Mouse (Mus musculus) liver (tissue): ENCODE measurements around the gene Olfr1294.

Source experiments
- DNase-seq: peaks from one replicate; pipeline ENCODE4 v3.0.0-alpha.2; 2020; ENCODE audit warnings: mixed read lengths

Gene Olfr1294

GRCm38 (mm10) chr2:111540191-111540590, at the start of gene Olfr1294:
Gene Olfr1294, minus strand, starts transcription at chr2:111540291.
- no peak for DNase-seq

GRCm38 (mm10) chr2:111569581-111569980, 29.5 kb upstream of the Olfr1294 start, which contains the start of gene Olfr1295:
Gene Olfr1295, minus strand, starts transcription at chr2:111569681.
- no peak for DNase-seq

GRCm38 (mm10) chr2:111524903-111525302, 15.2 kb downstream of the Olfr1294 start, which contains the start of gene Olfr1293-ps:
Gene Olfr1293-ps, plus strand, starts transcription at chr2:111525203.
- no peak for DNase-seq

- DNase-seq = no peak
These were observed 22.6 kb downstream of the Olfr1294 start for GRCm38 (mm10) chr2:111517451-111517850.

- DNase-seq = no peak
These were observed 43.2 kb downstream of the Olfr1294 start, which contains the start of gene Olfr1291-ps1 for GRCm38 (mm10) chr2:111496880-111497279. Gene Olfr1291-ps1, plus strand, starts transcription at chr2:111497180.

GRCm38 (mm10) chr2:111493729-111494128, 46.4 kb downstream of the Olfr1294 start, which contains the start of gene Olfr1290:
Gene Olfr1290, minus strand, starts transcription at chr2:111493829.
- no peak for DNase-seq
